Mouse (Mus musculus): Measurements from ENCODE around the gene Arhgap42. TPM values are rescaled to one million over a fixed set of nuclear protein-coding genes. Genes with fewer than 3 reads are reported as not detected.
A peak's percentile ranks its signal among the peaks of the same experiment; 100 is the strongest.

Arhgap42 gene
- polyA plus RNA-seq (2015; fragmentation: Nextera tagmentation; extraction: Ambion mirVana) = 8.1 and 8.4 TPM in 2 replicates

- Histone ChIP-seq H3K4me1 (replicated peaks) (no peaks in the 10 kb centered on the region), H3K4me2 (peak within 1 kb of the TSS; percentile 57), H3K4me3 (replicated peaks) (peak within 1 kb of the TSS; percentile 58), H3K36me3 (replicated peaks) (no peaks in the 10 kb centered on the region), H3K27ac (replicated peaks) (peak within 1 kb of the TSS; percentile 70), H3K9me3 (replicated peaks) (no peaks in the 10 kb centered on the region), H3K9ac (peak within 1 kb of the TSS; percentile 37; the same call in 1 of the 2 replicates), H3K27me3 (peaks cover 12% of the 10 kb centered on the region)
- peak; percentile 90 for ATAC-seq (ENCODE audit: insufficient read depth)
- under 1% methylated on average over 78 of the region's 78 CpGs for WGBS (ENCODE audit: insufficient replicate concordance)
These were observed at the start of gene Arhgap42 for GRCm38 (mm10) chr9:9238438-9239391. Gene Arhgap42, minus strand, starts transcription at chr9:9239101.

GRCm38 (mm10) chr9:9288140-9288539, 49.2 kb upstream of the Arhgap42 start:
- no peaks in the 10 kb centered on the region for H3K27me3 ChIP-seq
- H3K9me3 ChIP-seq (replicated peaks) = no peaks in the 10 kb centered on the region
- no peaks in the 10 kb centered on the region for H3K4me1 ChIP-seq (replicated peaks)
- no peak overlapping the region for H3K27ac ChIP-seq (replicated peaks)
- H3K9ac ChIP-seq = no peak overlapping the region
- ATAC-seq (ENCODE audit: insufficient read depth) = no peak
- H3K36me3 ChIP-seq (replicated peaks) = no peaks in the 10 kb centered on the region
- no peak overlapping the region for H3K4me2 ChIP-seq
- no peak overlapping the region for H3K4me3 ChIP-seq (replicated peaks)
- 41% methylated on average over 2 of the region's 2 CpGs for WGBS (ENCODE audit: insufficient replicate concordance)

- ATAC-seq (ENCODE audit: insufficient read depth) = no peak
- H3K36me3 ChIP-seq (replicated peaks) = no peaks in the 10 kb centered on the region
- 18% methylated on average over 2 of the region's 2 CpGs for WGBS (ENCODE audit: insufficient replicate concordance)
- H3K27ac ChIP-seq (replicated peaks) = no peak overlapping the region
- no peak overlapping the region for H3K4me2 ChIP-seq
- H3K27me3 ChIP-seq = no peaks in the 10 kb centered on the region
- H3K9me3 ChIP-seq (replicated peaks) = no peaks in the 10 kb centered on the region
- no peak overlapping the region for H3K4me3 ChIP-seq (replicated peaks)
- no peak overlapping the region for H3K9ac ChIP-seq
- H3K4me1 ChIP-seq (replicated peaks) = no peaks in the 10 kb centered on the region
These were observed 30.4 kb upstream of the Arhgap42 start for GRCm38 (mm10) chr9:9269305-9269704.

- Histone ChIP-seq H3K36me3 (replicated peaks) (no peaks in the 10 kb centered on the region), H3K27ac (replicated peaks) (no peak overlapping the region), H3K4me2 (no peak overlapping the region), H3K27me3 (no peaks in the 10 kb centered on the region), H3K4me1 (replicated peaks) (no peaks in the 10 kb centered on the region), H3K9me3 (replicated peaks) (no peaks in the 10 kb centered on the region), H3K9ac (no peak overlapping the region), H3K4me3 (replicated peaks) (no peak overlapping the region)
- WGBS (ENCODE audit: insufficient replicate concordance) = 46% methylated on average over 6 of the region's 6 CpGs
- no peak for ATAC-seq (ENCODE audit: insufficient read depth)
These were observed 29.0 kb upstream of the Arhgap42 start for GRCm38 (mm10) chr9:9267606-9268601.

- no peak for ATAC-seq (ENCODE audit: insufficient read depth)
- Histone ChIP-seq H3K4me2 (no peak overlapping the region), H3K27ac (replicated peaks) (no peak overlapping the region), H3K36me3 (replicated peaks) (no peaks in the 10 kb centered on the region), H3K4me1 (replicated peaks) (no peaks in the 10 kb centered on the region), H3K9me3 (replicated peaks) (no peaks in the 10 kb centered on the region), H3K4me3 (replicated peaks) (no peak overlapping the region), H3K9ac (no peak overlapping the region), H3K27me3 (no peaks in the 10 kb centered on the region)
- WGBS (ENCODE audit: insufficient replicate concordance) = 25% methylated on average over 1 of the region's 1 CpGs
These were observed 24.6 kb upstream of the Arhgap42 start for GRCm38 (mm10) chr9:9263543-9263942.

GRCm38 (mm10) chr9:9262479-9262878, 23.6 kb upstream of the Arhgap42 start:
- ATAC-seq (ENCODE audit: insufficient read depth) = no peak
- WGBS (ENCODE audit: insufficient replicate concordance) = 58% methylated on average over 2 of the region's 2 CpGs
- no peak overlapping the region for H3K9ac ChIP-seq

GRCm38 (mm10) chr9:9254764-9255163, 15.9 kb upstream of the Arhgap42 start:
- no peak for ATAC-seq (ENCODE audit: insufficient read depth)
- WGBS (ENCODE audit: insufficient replicate concordance) = 53% methylated on average over 1 of the region's 1 CpGs

More at GRCm38 (mm10) chr9:9262479-9262878, 23.6 kb upstream of the Arhgap42 start:
- H3K4me2 ChIP-seq = no peak overlapping the region
- H3K36me3 ChIP-seq (replicated peaks) = no peaks in the 10 kb centered on the region
- no peak overlapping the region for H3K4me3 ChIP-seq (replicated peaks)
- no peaks in the 10 kb centered on the region for H3K4me1 ChIP-seq (replicated peaks)
- H3K9me3 ChIP-seq (replicated peaks) = no peaks in the 10 kb centered on the region
- H3K27ac ChIP-seq (replicated peaks) = no peak overlapping the region
- H3K27me3 ChIP-seq = no peaks in the 10 kb centered on the region

GRCm38 (mm10) chr9:9248529-9248928, 9.6 kb upstream of the Arhgap42 start:
- ATAC-seq (ENCODE audit: insufficient read depth) = no peak
- Histone ChIP-seq H3K27ac (replicated peaks) (no peak overlapping the region), H3K9ac (no peak overlapping the region), H3K4me1 (replicated peaks) (no peaks in the 10 kb centered on the region), H3K4me3 (replicated peaks) (no peak overlapping the region), H3K4me2 (no peak overlapping the region), H3K27me3 (no peaks in the 10 kb centered on the region), H3K9me3 (replicated peaks) (no peaks in the 10 kb centered on the region), H3K36me3 (replicated peaks) (no peaks in the 10 kb centered on the region)
- 37% methylated on average over 2 of the region's 2 CpGs for WGBS (ENCODE audit: insufficient replicate concordance)

More at GRCm38 (mm10) chr9:9254764-9255163, 15.9 kb upstream of the Arhgap42 start:
- Histone ChIP-seq H3K27ac (replicated peaks) (no peak overlapping the region), H3K4me1 (replicated peaks) (no peaks in the 10 kb centered on the region), H3K4me3 (replicated peaks) (no peak overlapping the region), H3K4me2 (no peak overlapping the region), H3K9ac (no peak overlapping the region), H3K36me3 (replicated peaks) (no peaks in the 10 kb centered on the region), H3K27me3 (no peaks in the 10 kb centered on the region), H3K9me3 (replicated peaks) (no peaks in the 10 kb centered on the region)

GRCm38 (mm10) chr9:9245994-9246393, 7.1 kb upstream of the Arhgap42 start:
- H3K4me1 ChIP-seq (replicated peaks) = no peaks in the 10 kb centered on the region
- H3K9me3 ChIP-seq (replicated peaks) = no peaks in the 10 kb centered on the region
- H3K9ac ChIP-seq = no peak overlapping the region
- H3K27me3 ChIP-seq = no peaks in the 10 kb centered on the region
- no peak overlapping the region for H3K4me3 ChIP-seq (replicated peaks)
- H3K4me2 ChIP-seq = no peak overlapping the region
- no peaks in the 10 kb centered on the region for H3K36me3 ChIP-seq (replicated peaks)
- H3K27ac ChIP-seq (replicated peaks) = no peak overlapping the region
- ATAC-seq (ENCODE audit: insufficient read depth) = no peak

GRCm38 (mm10) chr9:9243834-9244233, 4.9 kb upstream of the Arhgap42 start:
- no peak overlapping the region for H3K4me3 ChIP-seq (replicated peaks)
- peaks cover 6% of the 10 kb centered on the region for H3K27me3 ChIP-seq
- no peak overlapping the region for H3K27ac ChIP-seq (replicated peaks)
- no peaks in the 10 kb centered on the region for H3K9me3 ChIP-seq (replicated peaks)
- H3K4me2 ChIP-seq = no peak overlapping the region
- no peak overlapping the region for H3K9ac ChIP-seq
- H3K4me1 ChIP-seq (replicated peaks) = no peaks in the 10 kb centered on the region
- no peak for ATAC-seq (ENCODE audit: insufficient read depth)
- WGBS (ENCODE audit: insufficient replicate concordance) = 54% methylated on average over 4 of the region's 4 CpGs
- no peaks in the 10 kb centered on the region for H3K36me3 ChIP-seq (replicated peaks)

Measured in liver, embryonic 15.5 days (tissue).